Mouse (Mus musculus): ENCODE measurements around the gene Gm28230. TPM values are rescaled to one million over a fixed set of nuclear protein-coding genes. Genes with fewer than 3 reads are reported as not detected.

Gm28230 gene
- polyA plus RNA-seq, 1 experiment from 2014 or later = not detected

DNA sequence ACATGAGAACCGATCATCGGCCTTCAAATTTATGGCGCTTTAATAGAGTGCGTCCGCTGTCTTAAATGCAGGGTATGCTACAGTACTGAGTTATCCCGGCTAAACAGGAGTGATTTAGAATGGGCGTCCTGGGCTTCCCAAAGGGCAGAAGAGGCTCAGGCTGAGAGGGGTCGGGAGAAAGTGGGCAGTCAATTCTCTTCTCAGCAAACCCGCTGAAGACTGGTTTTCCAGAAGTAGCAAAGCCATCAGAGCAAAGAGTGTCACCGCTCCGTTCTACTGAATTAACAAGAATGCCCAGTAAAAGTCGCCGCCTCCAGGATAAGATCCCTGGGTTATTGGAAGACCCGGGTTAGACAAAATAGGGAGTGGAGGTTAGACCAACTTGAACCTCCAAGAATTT is 13.3 kb downstream of the Gm28230 start:
- no peak for ATAC-seq
- Histone ChIP-seq H3K27ac (ENCODE audit: low read length) (no peak overlapping the region), H3K4me3 (ENCODE audit: low read depth, low read length) (no peak overlapping the region), H3K9ac (ENCODE audit: low read depth, low read length) (no peak overlapping the region), H3K36me3 (ENCODE audit: control insufficient read depth, insufficient read depth, low read length) (no peaks in the 10 kb centered on the region), H3K4me2 (ENCODE audit: low read length) (no peak overlapping the region), H3K27me3 (ENCODE audit: control insufficient read depth, insufficient read depth, low read depth, low read length) (peaks cover 81% of the 10 kb centered on the region), H3K4me1 (ENCODE audit: control insufficient read depth, insufficient read depth, low read length) (no peaks in the 10 kb centered on the region), H3K9me3 (replicated peaks; ENCODE audit: control insufficient read depth, low read length, poor library complexity, severe bottlenecking) (no peaks in the 10 kb centered on the region)
- WGBS = 2% methylated on average over 14 of the region's 14 CpGs

- Histone ChIP-seq H3K27ac (ENCODE audit: low read length) (no peak overlapping the region), H3K4me1 (ENCODE audit: control insufficient read depth, insufficient read depth, low read length) (no peaks in the 10 kb centered on the region), H3K27me3 (ENCODE audit: control insufficient read depth, insufficient read depth, low read depth, low read length) (peaks cover 83% of the 10 kb centered on the region), H3K4me2 (ENCODE audit: low read length) (no peak overlapping the region), H3K4me3 (ENCODE audit: low read depth, low read length) (no peak overlapping the region), H3K36me3 (ENCODE audit: control insufficient read depth, insufficient read depth, low read length) (no peaks in the 10 kb centered on the region), H3K9ac (ENCODE audit: low read depth, low read length) (no peak overlapping the region), H3K9me3 (replicated peaks; ENCODE audit: control insufficient read depth, low read length, poor library complexity, severe bottlenecking) (no peaks in the 10 kb centered on the region)
- WGBS = under 1% methylated on average over 43 of the region's 43 CpGs
- no peak for ATAC-seq
Measured at GRCm38 (mm10) chr2:74740311-74741091, 14.0 kb downstream of the Gm28230 start.

GRCm38 (mm10) chr2:74741252-74741978 is 14.9 kb downstream of the Gm28230 start:
- no peak overlapping the region for H3K27ac ChIP-seq (ENCODE audit: low read length)
- no peak overlapping the region for H3K4me2 ChIP-seq (ENCODE audit: low read length)
- peaks cover 83% of the 10 kb centered on the region for H3K27me3 ChIP-seq (ENCODE audit: control insufficient read depth, insufficient read depth, low read depth, low read length)
- no peaks in the 10 kb centered on the region for H3K4me1 ChIP-seq (ENCODE audit: control insufficient read depth, insufficient read depth, low read length)
- no peak for ATAC-seq
- H3K4me3 ChIP-seq (ENCODE audit: low read depth, low read length) = no peak overlapping the region
- no peaks in the 10 kb centered on the region for H3K9me3 ChIP-seq (replicated peaks; ENCODE audit: control insufficient read depth, low read length, poor library complexity, severe bottlenecking)
- H3K9ac ChIP-seq (ENCODE audit: low read depth, low read length) = no peak overlapping the region
- WGBS = 24% methylated on average over 2 of the region's 3 CpGs
- H3K36me3 ChIP-seq (ENCODE audit: control insufficient read depth, insufficient read depth, low read length) = no peaks in the 10 kb centered on the region

GRCm38 (mm10) chr2:74741979-74742277 is 15.4 kb downstream of the Gm28230 start:
- H3K27ac ChIP-seq (ENCODE audit: low read length) = no peak overlapping the region

GRCm38 (mm10) chr2:74745540-74746297 is 19.2 kb downstream of the Gm28230 start:
- H3K4me3 ChIP-seq (ENCODE audit: low read depth, low read length) = no peak overlapping the region
- H3K4me2 ChIP-seq (ENCODE audit: low read length) = no peak overlapping the region
- H3K9me3 ChIP-seq (replicated peaks; ENCODE audit: control insufficient read depth, low read length, poor library complexity, severe bottlenecking) = no peaks in the 10 kb centered on the region
- H3K36me3 ChIP-seq (ENCODE audit: control insufficient read depth, insufficient read depth, low read length) = no peaks in the 10 kb centered on the region
- H3K9ac ChIP-seq (ENCODE audit: low read depth, low read length) = no peak overlapping the region
- peaks cover 81% of the 10 kb centered on the region for H3K27me3 ChIP-seq (ENCODE audit: control insufficient read depth, insufficient read depth, low read depth, low read length)
- ATAC-seq = no peak
- H3K27ac ChIP-seq (ENCODE audit: low read length) = no peak overlapping the region
- WGBS = 2% methylated on average over 6 of the region's 6 CpGs
- H3K4me1 ChIP-seq (ENCODE audit: control insufficient read depth, insufficient read depth, low read length) = peaks cover 5% of the 10 kb centered on the region; the same call in 1 of the 2 replicates

More at GRCm38 (mm10) chr2:74741979-74742277, 15.4 kb downstream of the Gm28230 start:
- Histone ChIP-seq H3K4me1 (ENCODE audit: control insufficient read depth, insufficient read depth, low read length) (no peaks in the 10 kb centered on the region), H3K4me3 (ENCODE audit: low read depth, low read length) (no peak overlapping the region), H3K9me3 (replicated peaks; ENCODE audit: control insufficient read depth, low read length, poor library complexity, severe bottlenecking) (no peaks in the 10 kb centered on the region), H3K4me2 (ENCODE audit: low read length) (no peak overlapping the region), H3K36me3 (ENCODE audit: control insufficient read depth, insufficient read depth, low read length) (no peaks in the 10 kb centered on the region), H3K27me3 (ENCODE audit: control insufficient read depth, insufficient read depth, low read depth, low read length) (peaks cover 83% of the 10 kb centered on the region), H3K9ac (ENCODE audit: low read depth, low read length) (no peak overlapping the region)
- ATAC-seq = no peak

GRCm38 (mm10) chr2:74746298-74746921 is 19.9 kb downstream of the Gm28230 start:
- H3K4me3 ChIP-seq (ENCODE audit: low read depth, low read length) = no peak overlapping the region
- peaks cover 5% of the 10 kb centered on the region; the same call in 1 of the 2 replicates for H3K4me1 ChIP-seq (ENCODE audit: control insufficient read depth, insufficient read depth, low read length)
- WGBS = under 1% methylated on average over 53 of the region's 58 CpGs
- H3K9ac ChIP-seq (ENCODE audit: low read depth, low read length) = no peak overlapping the region
- no peaks in the 10 kb centered on the region for H3K36me3 ChIP-seq (ENCODE audit: control insufficient read depth, insufficient read depth, low read length)
- no peak overlapping the region for H3K4me2 ChIP-seq (ENCODE audit: low read length)
- H3K27ac ChIP-seq (ENCODE audit: low read length) = no peak overlapping the region
- no peaks in the 10 kb centered on the region for H3K9me3 ChIP-seq (replicated peaks; ENCODE audit: control insufficient read depth, low read length, poor library complexity, severe bottlenecking)
- H3K27me3 ChIP-seq (ENCODE audit: control insufficient read depth, insufficient read depth, low read depth, low read length) = peaks cover 83% of the 10 kb centered on the region
- ATAC-seq = no peak

DNA sequence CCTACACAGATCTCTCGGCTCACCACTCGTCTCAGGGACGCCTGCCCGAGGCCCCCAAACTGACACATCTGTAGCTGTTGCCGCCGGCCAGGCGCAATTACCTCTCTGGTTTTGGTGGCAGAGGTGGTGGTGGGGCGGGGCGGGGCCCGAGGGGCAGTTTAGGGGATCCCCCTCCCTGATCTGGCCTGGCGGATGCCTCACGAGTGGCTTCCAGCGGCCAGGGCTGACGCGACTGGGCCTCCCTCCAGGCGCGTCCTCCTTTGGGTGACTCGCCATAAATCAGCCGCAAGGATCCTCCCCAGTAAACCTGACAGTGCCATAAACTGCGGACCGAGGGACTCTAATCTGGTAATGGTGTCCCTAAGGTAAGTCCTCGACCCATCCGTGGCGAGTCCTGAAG is 20.5 kb downstream of the Gm28230 start:
- H3K27me3 ChIP-seq (ENCODE audit: control insufficient read depth, insufficient read depth, low read depth, low read length) = peaks cover 83% of the 10 kb centered on the region
- no peak overlapping the region for H3K4me3 ChIP-seq (ENCODE audit: low read depth, low read length)
- ATAC-seq = no peak
- H3K36me3 ChIP-seq (ENCODE audit: control insufficient read depth, insufficient read depth, low read length) = no peaks in the 10 kb centered on the region
- under 1% methylated on average over 24 of the region's 24 CpGs for WGBS
- no peaks in the 10 kb centered on the region for H3K9me3 ChIP-seq (replicated peaks; ENCODE audit: control insufficient read depth, low read length, poor library complexity, severe bottlenecking)
- no peak overlapping the region for H3K4me2 ChIP-seq (ENCODE audit: low read length)
- H3K27ac ChIP-seq (ENCODE audit: low read length) = no peak overlapping the region
- H3K4me1 ChIP-seq (ENCODE audit: control insufficient read depth, insufficient read depth, low read length) = peaks cover 5% of the 10 kb centered on the region; the same call in 1 of the 2 replicates
- no peak overlapping the region for H3K9ac ChIP-seq (ENCODE audit: low read depth, low read length)

GRCm38 (mm10) chr2:74747661-74748141 is 21.2 kb downstream of the Gm28230 start:
- peaks cover 5% of the 10 kb centered on the region; the same call in 1 of the 2 replicates for H3K4me1 ChIP-seq (ENCODE audit: control insufficient read depth, insufficient read depth, low read length)
- H3K27ac ChIP-seq (ENCODE audit: low read length) = no peak overlapping the region
- ATAC-seq = no peak
- H3K27me3 ChIP-seq (ENCODE audit: control insufficient read depth, insufficient read depth, low read depth, low read length) = peaks cover 81% of the 10 kb centered on the region
- no peak overlapping the region for H3K9ac ChIP-seq (ENCODE audit: low read depth, low read length)
- no peaks in the 10 kb centered on the region for H3K9me3 ChIP-seq (replicated peaks; ENCODE audit: control insufficient read depth, low read length, poor library complexity, severe bottlenecking)
- no peak overlapping the region for H3K4me3 ChIP-seq (ENCODE audit: low read depth, low read length)
- WGBS = 2% methylated on average over 11 of the region's 11 CpGs
- no peak overlapping the region for H3K4me2 ChIP-seq (ENCODE audit: low read length)
- H3K36me3 ChIP-seq (ENCODE audit: control insufficient read depth, insufficient read depth, low read length) = no peaks in the 10 kb centered on the region
